Mouse (Mus musculus): ENCODE measurements at regions not wholly inside any gene's neighbourhood (a gene's known extent, or its start where the extent isn't known, plus 50 kb on each side); places are given as distances from the start of the nearest gene placed in this dataset.

DNA sequence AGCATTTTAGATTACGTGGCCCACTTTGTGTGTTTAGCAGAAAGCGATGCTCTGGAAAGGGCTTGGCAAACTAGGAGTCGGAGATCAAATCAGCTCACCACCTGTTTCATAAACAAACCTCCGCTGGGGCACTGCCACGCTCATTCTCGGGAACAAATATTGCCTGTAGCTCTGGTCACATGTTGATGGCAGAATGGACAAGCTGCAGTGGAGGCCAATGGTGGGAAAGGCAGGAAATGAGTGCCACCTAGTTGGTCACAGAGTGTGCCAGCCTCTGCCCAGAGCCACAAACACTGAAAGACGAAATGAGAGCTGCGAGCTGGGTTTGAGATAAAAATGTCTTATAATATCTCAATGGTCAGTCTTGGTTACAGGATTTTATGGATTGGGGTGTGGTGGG, 259.2 kb upstream of the Csf3r start:
- no peak for DNase-seq

DNA sequence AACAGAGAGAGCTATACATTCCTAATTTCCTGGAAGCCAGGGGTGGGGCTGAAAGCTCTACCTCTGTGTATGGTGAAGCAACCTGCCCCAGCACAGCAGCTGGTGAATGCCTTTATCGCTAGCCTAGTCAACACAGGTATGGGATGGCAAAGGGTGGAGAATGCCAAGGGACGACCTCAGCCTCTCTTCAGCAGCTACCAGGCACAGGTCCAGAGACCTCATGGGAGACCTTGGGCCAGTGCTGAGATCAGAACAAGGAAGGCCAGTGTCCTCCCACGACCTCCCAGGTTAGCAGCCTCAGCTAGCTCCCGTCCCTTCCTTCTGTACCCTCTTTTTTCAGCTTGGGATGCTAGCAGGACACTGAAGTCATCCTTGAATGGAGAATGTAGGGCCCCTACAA, 247.2 kb upstream of the Csf3r start:
- no peak for DNase-seq

DNA sequence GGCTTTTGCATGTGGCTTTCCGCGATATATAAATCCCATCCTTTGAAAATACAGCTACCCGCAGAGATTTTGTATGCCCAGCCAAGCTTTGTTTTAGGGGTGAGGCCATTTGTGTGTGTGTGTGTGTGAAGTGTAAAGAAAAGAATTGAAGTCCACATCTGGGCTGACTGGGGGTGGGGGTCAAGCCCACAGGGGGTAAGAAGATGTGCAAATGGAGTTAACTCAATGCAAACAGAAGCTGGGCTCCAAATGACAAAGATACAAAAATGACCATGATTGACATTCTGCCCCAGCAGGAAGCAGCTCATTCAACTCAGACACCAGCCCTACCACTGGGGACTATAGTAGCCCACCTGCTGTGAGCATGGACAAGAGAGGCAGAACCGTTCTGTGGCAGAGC, 244.2 kb upstream of the Csf3r start:
- no peak for DNase-seq

- no peak for DNase-seq
Measured at GRCm38 (mm10) chr4:125780921-125781487, 243.3 kb upstream of the Csf3r start.

- no peak for DNase-seq
Measured at GRCm38 (mm10) chr4:125782346-125782745, 242.0 kb upstream of the Csf3r start.

- no peak for DNase-seq
Measured at GRCm38 (mm10) chr4:125786083-125786482, 238.3 kb upstream of the Csf3r start.

DNA sequence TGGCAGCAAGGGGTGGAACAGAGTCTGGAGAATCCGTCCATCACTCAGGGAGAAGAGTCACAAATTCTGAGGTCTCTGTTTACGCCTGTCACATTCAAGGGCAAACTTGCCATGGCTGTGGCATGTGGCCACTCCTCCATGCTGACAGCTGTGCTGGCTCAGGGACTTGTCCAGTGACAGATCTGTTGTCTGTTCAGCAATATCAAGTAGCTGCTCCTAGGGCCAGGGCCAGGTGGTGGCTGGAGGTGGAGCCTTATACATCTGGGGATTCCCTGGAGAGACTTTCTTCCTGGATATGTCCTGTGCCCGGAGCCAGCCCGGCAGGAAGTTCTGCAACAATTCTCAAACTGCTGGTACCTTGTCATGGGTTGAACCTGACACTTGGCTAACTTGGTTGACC, 229.7 kb upstream of the Csf3r start:
- no peak for DNase-seq

DNA sequence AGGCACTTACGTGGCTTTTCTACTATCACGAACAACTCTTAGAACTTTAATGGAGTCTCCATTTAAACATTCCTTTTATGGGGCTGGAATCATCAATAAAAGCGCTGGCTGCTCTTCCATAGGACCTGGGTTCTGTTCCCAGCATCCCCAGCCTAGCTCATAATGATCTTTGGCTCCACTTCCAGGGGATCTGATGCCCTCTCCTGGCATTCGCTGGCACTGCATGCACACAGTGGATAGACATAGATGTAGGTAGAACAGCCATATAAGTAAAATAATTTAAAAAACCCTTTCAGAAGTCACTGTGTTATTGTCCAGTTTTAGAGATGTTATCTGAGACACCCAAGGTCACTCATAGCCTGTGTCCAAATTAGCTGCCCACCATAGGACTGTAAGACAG, 216.4 kb upstream of the Csf3r start:
- DNase-seq: no peak

DNA sequence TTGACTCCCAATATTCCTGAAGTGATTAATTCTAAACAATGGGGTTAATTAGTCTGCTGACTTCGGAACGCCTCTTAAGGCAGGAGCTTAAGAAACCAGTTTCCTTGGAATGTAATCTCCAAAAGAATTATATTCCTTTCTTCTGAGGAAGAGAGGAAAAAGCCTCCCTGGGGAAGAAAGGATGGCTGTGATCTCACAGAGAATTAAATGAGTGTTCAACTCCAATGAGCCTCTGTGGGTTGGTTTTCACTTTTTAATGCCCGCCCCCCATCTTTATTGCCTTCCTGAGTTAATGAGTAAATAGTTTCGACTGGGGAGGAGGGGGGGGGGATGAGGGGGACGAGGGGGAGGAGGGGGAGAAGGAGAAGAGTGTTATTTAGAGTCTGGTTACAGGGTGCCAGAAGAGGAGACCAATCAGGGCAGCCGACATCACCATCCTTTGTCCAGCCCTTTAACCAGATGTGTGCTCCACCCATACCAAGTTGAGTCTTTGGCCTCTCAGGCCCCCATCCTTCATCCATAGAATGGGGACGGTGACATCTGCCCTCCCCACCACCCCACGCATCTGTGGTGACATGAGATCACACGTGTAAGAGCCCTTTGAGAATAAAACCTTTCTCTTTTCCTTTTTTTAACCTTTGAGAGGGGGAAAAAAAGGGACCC, 214.8 kb upstream of the Csf3r start:
- DNase-seq: no peak

- DNase-seq: no peak
Measured at GRCm38 (mm10) chr4:125810247-125810646, 214.1 kb upstream of the Csf3r start.

DNA sequence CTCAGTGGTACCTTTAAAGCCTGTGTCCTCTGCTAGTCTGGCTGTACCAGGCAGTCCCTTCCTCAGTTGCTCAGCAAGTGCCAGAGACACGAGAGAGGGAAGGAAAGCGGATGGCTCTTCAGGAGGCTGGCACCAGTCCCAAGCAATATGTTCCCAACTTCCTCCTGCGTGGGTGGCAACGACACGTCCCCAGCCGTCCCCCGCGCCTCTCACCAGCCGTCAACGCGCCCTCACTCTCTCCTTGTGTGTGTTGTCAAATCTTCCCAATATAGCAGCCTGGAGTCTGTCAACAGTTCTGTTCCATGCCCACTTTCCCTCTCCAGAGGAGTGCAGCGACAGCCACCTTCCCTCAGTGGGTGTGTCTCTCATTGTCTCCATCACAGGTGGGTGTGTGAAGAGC, 210.0 kb upstream of the Csf3r start:
- DNase-seq: no peak

- DNase-seq: no peak
Measured at GRCm38 (mm10) chr4:125815276-125815675, 209.1 kb upstream of the Csf3r start.

DNA sequence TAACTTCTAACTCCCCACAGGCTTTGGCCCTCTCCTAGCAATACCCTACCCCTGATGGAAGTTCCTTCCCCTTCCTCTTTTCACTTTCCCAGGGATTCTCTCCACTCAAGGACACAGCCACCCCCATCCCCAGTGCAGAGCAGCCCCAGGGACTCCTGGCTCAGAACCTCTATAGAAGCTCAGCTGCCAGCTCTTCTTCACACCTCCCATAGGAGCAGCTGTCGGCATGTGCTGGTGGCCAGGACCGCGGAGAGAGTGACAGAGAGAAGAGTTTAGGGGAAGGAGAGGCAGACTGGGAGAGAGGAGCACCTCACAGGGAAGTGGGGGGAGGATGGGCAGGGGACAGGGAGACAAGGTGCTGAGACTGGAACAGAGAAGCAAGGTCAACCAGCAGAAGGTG, 199.8 kb upstream of the Csf3r start:
- no peak for DNase-seq

DNA sequence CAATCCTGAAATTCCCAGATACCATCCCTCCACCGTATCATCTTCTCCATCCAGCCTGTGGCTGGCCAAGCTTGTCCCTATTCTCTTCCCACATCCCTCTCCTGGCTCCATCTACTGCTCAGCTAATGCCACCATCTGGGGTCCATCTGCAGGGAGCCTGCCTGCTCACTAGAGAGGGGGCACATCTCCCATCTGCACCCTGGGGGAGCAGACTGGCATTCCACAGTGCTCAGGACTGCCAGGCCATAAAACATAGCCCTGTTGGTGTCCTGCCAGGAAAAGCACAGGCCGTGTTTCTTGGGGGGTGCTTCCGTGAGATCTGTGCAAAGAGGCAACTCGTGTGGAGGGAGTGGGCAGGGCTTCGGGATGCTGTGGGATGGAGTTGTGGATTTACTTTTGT, 197.9 kb upstream of the Csf3r start:
- DNase-seq: no peak

DNA sequence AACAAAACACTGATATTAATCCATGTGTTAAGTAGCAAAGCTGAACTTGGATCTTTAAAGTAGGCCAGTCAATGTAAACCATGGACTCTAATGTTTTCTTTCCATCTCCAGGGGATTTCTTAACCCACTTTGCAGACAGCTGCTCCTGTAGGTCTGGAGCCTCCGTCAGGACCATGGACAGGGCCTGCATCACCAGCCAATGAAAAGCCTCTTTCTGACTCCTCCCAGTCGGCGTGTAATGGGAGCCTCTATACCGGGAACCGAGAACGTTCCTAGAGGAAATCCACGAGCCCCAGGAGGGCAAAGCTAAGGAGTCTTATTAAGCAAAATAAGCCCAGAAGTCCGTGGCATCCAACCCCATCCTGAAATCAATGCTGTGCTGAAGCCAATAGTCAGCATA, 189.1 kb upstream of the Csf3r start:
- DNase-seq: peak; percentile 51

DNA sequence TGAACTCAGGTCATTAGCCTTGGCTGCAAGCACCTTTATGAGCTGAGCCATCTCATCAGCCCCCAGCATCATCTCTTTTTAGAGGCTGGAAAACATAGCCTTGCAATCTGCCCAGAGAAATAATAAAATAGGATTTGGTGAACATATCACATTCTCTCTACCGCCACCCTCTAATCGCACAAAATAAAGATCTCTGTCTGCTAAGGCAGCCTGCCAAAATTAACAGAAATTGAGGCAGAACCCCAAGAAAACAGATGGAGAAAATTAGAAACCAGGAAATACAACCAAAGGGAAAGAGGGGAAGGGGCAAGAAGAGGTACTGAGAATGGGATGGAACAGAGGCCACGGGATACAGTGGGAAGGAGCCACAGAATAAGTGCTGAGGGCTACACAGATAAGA, 176.8 kb upstream of the Csf3r start:
- DNase-seq: no peak

DNA sequence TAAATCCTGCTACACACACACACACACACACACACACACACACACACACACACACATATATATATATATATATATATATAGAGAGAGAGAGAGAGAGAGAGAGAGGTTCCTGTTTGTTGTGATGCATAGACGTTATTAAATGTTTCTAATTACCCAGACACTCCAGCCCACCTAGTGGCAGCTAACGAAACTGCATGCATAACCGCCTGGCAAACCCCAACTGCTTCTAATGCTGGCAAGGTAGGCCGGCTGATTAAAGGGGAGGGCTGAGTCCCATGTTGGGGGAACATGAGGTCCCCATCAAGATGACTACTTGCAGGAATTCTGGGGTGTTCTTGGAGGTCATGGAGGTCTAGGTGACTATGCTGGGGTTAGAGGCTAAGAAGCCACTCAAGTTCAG, 174.1 kb upstream of the Csf3r start:
- DNase-seq: peak; percentile 47

DNA sequence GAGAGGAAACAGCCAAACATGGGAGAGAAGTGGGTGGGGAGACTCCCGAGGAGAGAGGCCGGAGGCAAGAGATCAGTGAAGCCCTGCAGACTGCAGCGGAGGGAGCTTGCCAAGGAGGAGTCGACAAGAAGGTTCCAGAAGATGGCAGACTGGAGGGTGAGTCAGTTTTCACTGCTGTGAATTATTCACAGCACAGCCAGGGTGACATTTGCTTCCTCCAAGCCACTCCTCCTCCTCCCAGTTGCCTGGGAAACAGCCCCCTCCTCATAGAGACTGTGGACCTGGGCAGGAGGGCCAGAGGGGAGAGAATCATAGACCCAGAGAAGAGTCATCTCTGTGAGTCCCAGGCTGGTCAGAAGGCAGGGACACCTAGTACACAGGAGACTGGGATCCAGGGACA, 171.8 kb upstream of the Csf3r start:
- DNase-seq: no peak

DNA sequence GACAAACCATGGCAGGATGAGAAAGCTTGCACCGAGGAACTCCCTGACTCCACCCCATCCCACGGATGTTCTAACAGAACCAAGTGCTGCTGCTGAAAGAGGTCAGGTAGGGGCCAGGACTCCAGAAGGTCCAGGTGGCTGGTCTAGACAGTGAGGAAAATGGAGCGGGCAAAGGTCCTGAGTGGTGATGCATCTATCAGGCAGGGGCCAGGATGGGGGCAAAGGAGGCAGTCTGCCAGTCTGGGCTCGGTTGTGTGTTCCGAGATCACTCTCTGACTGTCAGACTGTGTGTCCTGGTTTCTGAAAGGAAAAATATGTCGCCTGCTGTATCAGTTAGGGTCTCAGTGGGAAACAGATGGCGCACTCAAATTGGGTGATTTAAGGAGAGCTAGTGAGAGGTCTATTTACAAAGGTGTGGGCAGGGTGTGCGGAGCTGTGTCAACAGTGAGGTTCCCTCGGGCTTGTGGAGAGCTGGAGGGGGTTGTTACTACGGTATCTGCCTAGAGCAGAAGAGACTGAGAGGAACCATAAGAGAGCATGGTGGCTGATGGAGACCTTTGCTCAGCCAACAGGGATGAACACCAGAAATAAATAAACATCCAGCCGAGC, 168.3 kb upstream of the Csf3r start:
- no peak for DNase-seq

DNA sequence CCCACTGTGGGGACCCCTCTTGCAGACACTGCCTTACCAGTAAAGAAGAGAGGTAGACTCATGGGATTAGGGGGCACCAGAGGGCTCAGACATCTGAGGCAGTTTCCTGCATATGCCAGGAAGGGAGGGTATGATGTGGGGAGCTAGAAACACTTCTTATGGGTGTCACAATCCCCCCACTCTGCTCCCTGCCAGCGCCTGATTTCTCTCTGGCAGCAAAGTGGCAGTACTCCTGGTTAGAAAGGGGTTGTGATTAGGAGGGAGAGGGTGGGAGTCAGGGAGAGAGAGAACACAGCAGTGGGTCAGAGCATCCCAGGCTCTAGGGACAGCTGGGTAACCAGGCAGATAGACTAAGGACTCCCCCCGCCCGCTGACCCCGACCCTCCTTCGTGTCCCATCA, 167.6 kb upstream of the Csf3r start:
- DNase-seq: no peak

DNA sequence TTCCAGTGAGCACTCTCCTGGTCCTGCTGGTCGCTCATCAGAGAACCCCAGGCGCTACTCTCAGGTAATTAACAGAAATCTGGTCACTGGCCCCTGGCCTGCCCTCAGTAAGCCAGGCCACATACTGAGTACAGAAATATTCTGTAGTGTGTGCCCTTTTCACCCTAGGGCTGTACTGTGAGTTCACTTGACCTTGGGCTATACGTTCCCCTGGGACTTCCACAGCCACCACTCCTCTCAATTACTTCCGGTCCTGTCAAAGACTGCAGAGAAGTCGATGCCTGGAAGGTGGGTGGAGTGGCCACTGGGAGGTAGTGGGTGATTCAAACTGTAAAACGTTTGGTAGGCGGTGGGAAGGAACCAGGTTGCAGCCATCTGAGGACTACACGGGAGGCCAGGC, 159.3 kb upstream of the Csf3r start:
- DNase-seq: no peak

DNA sequence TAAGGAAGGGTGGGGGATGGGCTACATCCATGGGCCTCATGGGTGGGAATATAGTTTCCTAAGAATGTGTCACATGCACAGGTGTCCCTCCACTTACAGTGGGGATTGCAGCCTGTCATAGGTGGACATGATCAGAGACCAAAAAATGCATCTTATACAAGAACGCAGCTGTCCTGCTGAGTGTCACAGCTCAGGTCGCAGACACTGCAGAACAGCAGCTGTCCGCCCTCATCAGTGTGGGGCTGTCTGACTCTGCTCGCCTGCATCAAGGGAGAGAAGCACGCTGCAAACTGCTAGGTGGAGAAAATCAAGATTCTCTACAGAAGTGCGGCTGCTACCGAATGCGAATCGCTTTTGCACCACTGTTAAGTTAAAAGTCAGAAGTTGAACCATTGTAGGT, 158.6 kb upstream of the Csf3r start:
- no peak for DNase-seq

- no peak for DNase-seq
Measured at GRCm38 (mm10) chr4:125871211-125871610, 153.1 kb upstream of the Csf3r start.

- no peak for DNase-seq
Measured at GRCm38 (mm10) chr4:125880028-125880427, 144.3 kb upstream of the Csf3r start.

DNA sequence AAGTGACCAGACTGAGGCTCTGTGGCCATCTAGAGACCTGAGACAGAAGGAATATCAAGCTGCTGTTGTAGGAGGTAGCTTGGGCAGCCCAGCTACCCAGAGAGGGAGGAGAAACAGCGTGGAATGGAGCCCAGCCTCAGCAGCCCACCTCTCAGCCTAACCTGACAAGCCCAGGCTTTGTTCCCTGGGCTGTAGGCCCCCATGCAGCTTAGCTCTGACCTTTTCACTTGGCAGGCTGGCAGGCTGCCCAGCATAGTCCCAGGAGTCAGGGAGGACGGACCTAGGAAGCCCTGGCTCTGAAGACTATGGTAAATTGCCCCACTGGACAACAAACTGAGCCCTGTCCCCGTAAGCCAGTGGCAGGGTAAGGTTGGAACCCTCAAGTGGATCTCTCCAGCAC, 141.8 kb upstream of the Csf3r start:
- DNase-seq: peak; percentile 73

Data from kidney, postnatal 14 days (tissue).